Mouse (Mus musculus) hindbrain, embryonic 11.5 days (tissue): ENCODE data around the gene Fcrl5. TPM values are rescaled to one million over a fixed set of nuclear protein-coding genes. Genes with fewer than 3 reads are reported as not detected.
"Not testable (repeated sequence)": the region's sequence is repeated elsewhere in the genome, so short reads cannot be mapped to it uniquely, and the experiment has no call there.

Experiments used
- ATAC-seq: fragments of 200-750 bp; cut with Nextera tagmentation; 2 replicates; pipeline ENCODE4 v1.8.0; 2017; ENCODE audit warnings: mild to moderate bottlenecking, moderate TSS enrichment, moderate library complexity; ENCODE audit not compliant: low FRiP score
- DNase-seq: peaks from one replicate; pipeline ENCODE4 v3.0.0-alpha.2; 2015; ENCODE audit warnings: low spot score
- H3K27ac ChIP-seq: fragments of 300-500 bp; sonication (generic); 2 replicates; pipeline ENCODE4 v1.5.1; 2014; ENCODE audit warnings: mild to moderate bottlenecking, low read depth, low read length
- H3K27me3 ChIP-seq: fragments of 300-500 bp; sonication (generic); 2 replicates; pipeline ENCODE4 v1.6.1; 2014; ENCODE audit warnings: mild to moderate bottlenecking, low read length, moderate library complexity, mixed read lengths; ENCODE audit not compliant: control insufficient read depth, insufficient read depth
- H3K36me3 ChIP-seq: fragments of 300-500 bp; sonication (generic); 2 replicates; pipeline ENCODE4 v1.6.1; 2014; ENCODE audit warnings: mild to moderate bottlenecking, low read length, moderate library complexity, mixed read lengths; ENCODE audit not compliant: control insufficient read depth, insufficient read depth
- H3K4me1 ChIP-seq: fragments of 300-500 bp; sonication (generic); replicated peaks from 2 replicates; pipeline ENCODE4 v1.6.1; 2014; ENCODE audit warnings: low read length, mixed read lengths; ENCODE audit not compliant: control insufficient read depth, insufficient read depth
- H3K4me2 ChIP-seq: fragments of 300-500 bp; sonication (generic); replicated peaks from 2 replicates; pipeline ENCODE4 v1.6.1; 2014; ENCODE audit warnings: mild to moderate bottlenecking, low read depth, low read length
- H3K4me3 ChIP-seq: fragments of 300-500 bp; sonication (generic); 2 replicates; pipeline ENCODE4 v1.5.1; 2014; ENCODE audit warnings: low read depth, low read length
- H3K9ac ChIP-seq: fragments of 300-500 bp; sonication (generic); 2 replicates; pipeline ENCODE4 v1.6.1; 2014; ENCODE audit warnings: low read depth, low read length
- H3K9me3 ChIP-seq: fragments of 300-500 bp; sonication (generic); 2 replicates; pipeline ENCODE4 v1.6.1; 2016; ENCODE audit warnings: low read length; ENCODE audit not compliant: control insufficient read depth
- WGBS: fragments of 180-500 bp; shearing (Covaris S2); extraction: QIAGEN DNeasy Blood & Tissue Kit; methylation state at CpG from one replicate; pipeline ENCODE4 v1.1.7; 2014; 5-methylcytosine and 5-hydroxymethylcytosine counted together
- polyA plus RNA-seq: library from polyadenylated mRNA; unstranded; fragments of >200 nt; fragmentation: Nextera tagmentation; extraction: Ambion mirVana; gene quantifications from 2 replicates; pipeline ENCODE4 v1.2.1, GENCODE M21; 2014

Gene Fcrl5
- polyA plus RNA-seq, 1 experiment from 2014 or later, result not detected

DNA sequence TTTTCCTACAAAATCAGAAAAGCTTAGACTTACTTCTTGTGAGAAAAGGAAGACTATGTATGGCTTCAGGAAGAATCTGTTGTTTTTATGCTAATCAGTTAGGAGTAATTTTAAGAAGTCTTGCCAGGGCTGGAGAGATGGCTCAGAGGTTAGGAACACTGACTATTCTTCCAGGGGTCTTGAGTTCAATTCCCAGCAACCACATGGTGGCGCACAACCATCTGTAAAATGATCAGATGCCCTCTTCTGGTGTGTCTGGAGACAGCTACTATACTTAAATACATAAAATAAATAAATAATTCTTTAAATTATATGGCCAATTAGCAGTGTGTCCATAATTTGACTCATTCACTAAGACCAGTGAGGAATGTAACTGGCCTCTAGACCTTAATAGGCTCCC, 14.9 kb upstream of the Fcrl5 start:
- WGBS, result 50% methylated on average over 1 of the region's 1 CpGs
- H3K4me3 ChIP-seq, result no peak overlapping the region
- no peaks in the 10 kb centered on the region for H3K9me3 ChIP-seq
- no peak overlapping the region for H3K9ac ChIP-seq
- H3K27ac ChIP-seq, result no peak overlapping the region
- H3K27me3 ChIP-seq, result no peaks in the 10 kb centered on the region
- DNase-seq, result no peak
- H3K36me3 ChIP-seq, result no peaks in the 10 kb centered on the region
- no peak for ATAC-seq
- H3K4me2 ChIP-seq, result no peak overlapping the region
- no peaks in the 10 kb centered on the region for H3K4me1 ChIP-seq

DNA sequence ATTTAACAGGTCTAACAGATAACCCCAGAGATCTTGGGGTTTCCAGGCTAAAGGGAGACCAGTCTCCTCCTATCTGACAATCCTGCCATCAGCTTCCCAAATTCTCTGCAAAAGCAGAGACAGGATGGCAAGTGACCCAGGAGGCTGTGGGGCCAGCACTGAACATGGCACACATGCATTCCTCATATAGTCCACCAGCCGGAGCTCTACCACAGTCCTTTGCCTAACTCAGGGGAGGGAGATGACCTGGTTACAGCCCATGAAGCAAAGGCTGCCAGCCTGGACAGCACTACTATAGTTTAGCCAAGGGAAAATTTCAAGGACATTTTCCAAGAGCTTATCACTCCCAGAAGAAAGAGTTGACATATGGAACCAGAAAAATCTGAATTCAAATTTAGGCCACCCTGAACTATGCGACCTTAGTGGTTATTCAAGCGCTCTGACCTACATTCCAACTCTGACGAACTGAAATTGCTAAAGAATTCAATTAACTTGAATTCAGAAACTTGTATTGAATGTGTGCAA, 13.1 kb upstream of the Fcrl5 start:
- H3K4me3 ChIP-seq, result no peak overlapping the region
- no peak overlapping the region for H3K27ac ChIP-seq
- no peaks in the 10 kb centered on the region for H3K27me3 ChIP-seq
- no peak for DNase-seq
- H3K4me2 ChIP-seq, result no peak overlapping the region
- no peaks in the 10 kb centered on the region for H3K36me3 ChIP-seq
- H3K4me1 ChIP-seq, result no peaks in the 10 kb centered on the region
- no peak overlapping the region for H3K9ac ChIP-seq
- WGBS, result 83% methylated on average over 4 of the region's 4 CpGs
- no peaks in the 10 kb centered on the region for H3K9me3 ChIP-seq
- ATAC-seq, result no peak

GRCm38 (mm10) chr3:87440586-87440985, 5.0 kb downstream of the Fcrl5 start:
- DNase-seq (no peak), ATAC-seq (no peak)
- Histone ChIP-seq H3K4me2 (no peak overlapping the region), H3K4me1 (no peaks in the 10 kb centered on the region), H3K27ac (no peak overlapping the region), H3K9me3 (no peaks in the 10 kb centered on the region), H3K4me3 (no peak overlapping the region), H3K9ac (no peak overlapping the region), H3K27me3 (no peaks in the 10 kb centered on the region), H3K36me3 (no peaks in the 10 kb centered on the region)
- WGBS, result 97% methylated on average over 1 of the region's 1 CpGs

GRCm38 (mm10) chr3:87443968-87444367, 8.4 kb downstream of the Fcrl5 start:
- no peak overlapping the region for H3K9ac ChIP-seq
- no peak for ATAC-seq
- WGBS, result 69% methylated on average over 6 of the region's 6 CpGs

GRCm38 (mm10) chr3:87465454-87465853, 29.9 kb downstream of the Fcrl5 start:
- H3K4me1 ChIP-seq, result no peaks in the 10 kb centered on the region
- no peak for ATAC-seq
- H3K4me2 ChIP-seq, result no peak overlapping the region
- 87% methylated on average over 3 of the region's 3 CpGs for WGBS
- H3K36me3 ChIP-seq, result no peaks in the 10 kb centered on the region
- DNase-seq, result no peak
- no peaks in the 10 kb centered on the region for H3K27me3 ChIP-seq
- no peak overlapping the region for H3K9ac ChIP-seq
- H3K9me3 ChIP-seq, result no peaks in the 10 kb centered on the region
- H3K4me3 ChIP-seq, result no peak overlapping the region
- no peak overlapping the region for H3K27ac ChIP-seq

More at GRCm38 (mm10) chr3:87443968-87444367, 8.4 kb downstream of the Fcrl5 start:
- no peak overlapping the region for H3K4me2 ChIP-seq
- no peak overlapping the region for H3K27ac ChIP-seq
- H3K9me3 ChIP-seq, result no peaks in the 10 kb centered on the region
- H3K36me3 ChIP-seq, result no peaks in the 10 kb centered on the region
- no peak overlapping the region for H3K4me3 ChIP-seq
- no peak for DNase-seq
- no peaks in the 10 kb centered on the region for H3K27me3 ChIP-seq
- no peaks in the 10 kb centered on the region for H3K4me1 ChIP-seq

DNA sequence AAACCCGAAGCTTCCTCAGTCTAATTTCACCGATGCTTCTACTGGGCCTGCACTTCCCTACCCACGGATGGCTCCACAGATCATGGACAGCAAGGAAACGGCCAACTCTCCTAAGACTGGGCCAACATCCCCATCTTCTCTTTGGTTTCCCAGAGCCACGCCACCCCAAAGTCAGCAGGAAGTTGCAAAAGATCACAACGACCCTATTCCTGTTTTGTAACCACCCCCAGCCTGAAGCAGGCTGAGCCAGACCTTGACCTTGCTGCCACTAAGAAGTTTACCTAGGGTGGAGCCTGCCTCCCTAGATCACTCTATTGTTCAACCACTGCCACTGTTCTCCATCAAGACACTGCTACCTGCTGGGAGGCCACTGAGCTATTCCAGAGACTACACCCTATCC, 31.4 kb downstream of the Fcrl5 start:
- Histone ChIP-seq H3K36me3 (no peaks in the 10 kb centered on the region), H3K9me3 (no peaks in the 10 kb centered on the region), H3K9ac (no peak overlapping the region), H3K4me2 (no peak overlapping the region), H3K4me3 (no peak overlapping the region), H3K27me3 (no peaks in the 10 kb centered on the region), H3K4me1 (no peaks in the 10 kb centered on the region), H3K27ac (no peak overlapping the region)
- ATAC-seq (no peak), DNase-seq (no peak)
- WGBS, result 79% methylated on average over 6 of the region's 6 CpGs

DNA sequence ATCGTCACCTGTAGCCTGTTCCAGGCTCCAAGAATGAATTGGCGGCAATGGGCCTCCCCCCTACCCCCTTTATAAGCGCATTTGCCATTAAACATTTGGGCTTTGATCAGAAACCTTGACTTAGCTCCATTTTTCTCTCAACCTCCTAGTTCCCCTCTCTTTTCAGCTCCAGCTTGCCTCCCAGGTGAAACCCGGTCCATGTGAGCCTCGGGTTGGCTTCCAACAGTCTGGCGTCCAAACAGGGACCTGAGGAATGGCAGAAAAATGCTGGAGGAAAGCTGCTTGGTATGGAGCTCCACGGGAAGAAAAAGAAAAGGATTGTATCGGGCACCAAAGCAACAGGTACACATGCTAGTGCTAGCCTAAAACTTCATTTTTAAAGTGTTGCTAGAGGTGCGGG, 31.8 kb downstream of the Fcrl5 start:
- Histone ChIP-seq H3K4me2 (no peak overlapping the region), H3K4me1 (no peaks in the 10 kb centered on the region), H3K9me3 (no peaks in the 10 kb centered on the region), H3K36me3 (no peaks in the 10 kb centered on the region), H3K27ac (no peak overlapping the region), H3K4me3 (no peak overlapping the region), H3K9ac (no peak overlapping the region), H3K27me3 (no peaks in the 10 kb centered on the region)
- WGBS, result 82% methylated on average over 9 of the region's 9 CpGs
- ATAC-seq, result no peak
- DNase-seq, result no peak

DNA sequence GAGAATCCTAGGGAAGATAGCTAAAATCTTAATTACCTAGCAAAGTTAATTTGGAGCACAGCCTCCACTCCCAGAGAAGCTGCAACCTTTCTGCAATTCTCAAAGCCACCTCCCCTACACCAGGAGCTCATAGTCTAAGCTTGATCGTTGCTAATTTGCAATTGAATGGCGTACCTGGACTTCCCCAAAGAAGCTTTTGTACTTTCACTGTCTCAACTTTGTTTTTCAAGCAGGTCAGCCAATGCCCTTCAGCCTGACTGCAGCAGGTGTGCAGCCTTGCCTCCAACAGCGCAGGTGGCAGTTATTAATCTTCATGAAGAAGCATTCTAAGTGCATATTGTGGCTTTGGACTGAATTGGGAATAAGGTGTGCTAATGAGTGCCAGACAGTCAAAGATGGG, 42.4 kb downstream of the Fcrl5 start:
- DNase-seq, H3K4me2 ChIP-seq, H3K27ac ChIP-seq, H3K36me3 ChIP-seq, H3K9ac ChIP-seq, H3K4me1 ChIP-seq, ATAC-seq, H3K27me3 ChIP-seq, H3K4me3 ChIP-seq, H3K9me3 ChIP-seq: not testable (repeated sequence)
- WGBS, result 86% methylated on average over 3 of the region's 3 CpGs

DNA sequence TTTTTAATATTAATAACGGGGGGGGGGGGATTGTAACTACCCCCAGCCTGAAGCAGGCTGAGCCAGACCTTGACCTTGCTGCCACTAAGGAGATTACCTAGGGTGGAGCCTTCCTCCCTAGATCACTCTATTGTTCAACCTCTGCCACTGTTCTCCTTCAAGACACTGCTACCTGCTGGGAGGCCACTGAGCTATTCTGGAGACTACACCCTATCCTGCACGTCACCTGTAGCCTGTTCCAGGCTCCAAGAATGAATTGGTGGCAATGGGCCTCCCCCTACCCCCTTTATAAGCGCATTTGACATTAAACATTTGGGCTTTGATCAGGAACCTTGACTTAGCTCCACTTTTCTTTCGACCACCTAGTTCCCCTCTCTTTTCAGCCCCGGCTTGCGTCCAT, 43.0 kb downstream of the Fcrl5 start:
- not testable (repeated sequence) for H3K4me1 ChIP-seq, H3K36me3 ChIP-seq, DNase-seq, H3K4me2 ChIP-seq, H3K9ac ChIP-seq, H3K4me3 ChIP-seq, H3K27me3 ChIP-seq, ATAC-seq, H3K27ac ChIP-seq, H3K9me3 ChIP-seq
- WGBS, result 82% methylated on average over 6 of the region's 6 CpGs
